Mouse (Mus musculus) spleen, adult 2 months (tissue): ENCODE data around the gene Epha4. TPM values are rescaled to one million over a fixed set of nuclear protein-coding genes. Genes with fewer than 3 reads are reported as not detected.

Experiments
- DNase-seq, 2 experiments: peaks; one replicate each; pipeline versions ENCODE4 v3.0.0 to v3.0.0-alpha.2; 2012 to 2021; ENCODE audit warnings: low spot score in 2 of 2, low read depth in 1 of 2
- H3K27ac ChIP-seq: fragments of 200-500 bp; 2 replicates; pipeline ENCODE4 v1.5.1; 2012; ENCODE audit warnings: low read length, inconsistent platforms; ENCODE audit not compliant: insufficient read depth
- H3K27me3 ChIP-seq: fragments of 200-500 bp; 2 replicates; pipeline ENCODE4 v1.6.1; 2012; ENCODE audit warnings: mild to moderate bottlenecking, moderate library complexity, low read length, inconsistent platforms; ENCODE audit not compliant: control insufficient read depth, insufficient read depth
- H3K36me3 ChIP-seq: fragments of 200-500 bp; 2 replicates; pipeline ENCODE4 v1.6.1; 2012; ENCODE audit warnings: mild to moderate bottlenecking, low read length, inconsistent platforms; ENCODE audit not compliant: control insufficient read depth, insufficient read depth
- H3K4me1 ChIP-seq: fragments of 200-500 bp; 2 replicates; pipeline ENCODE4 v1.6.1; 2011; ENCODE audit warnings: inconsistent platforms; ENCODE audit not compliant: control insufficient read depth, insufficient read depth, insufficient read length
- H3K4me3 ChIP-seq: fragments of 200-500 bp; 2 replicates; pipeline ENCODE4 v1.5.1; 2011; ENCODE audit warnings: mild to moderate bottlenecking, inconsistent platforms; ENCODE audit not compliant: insufficient read depth, insufficient read length; ENCODE audit errors: extremely low read depth
- CTCF ChIP-seq: fragments of 200-500 bp; IDR thresholded peaks from 2 replicates; pipeline ENCODE4 v1.5.1; 2011; ENCODE audit warnings: mild to moderate bottlenecking, inconsistent platforms; ENCODE audit not compliant: insufficient read depth, insufficient read length, insufficient replicate concordance; ENCODE audit errors: extremely low read depth
- POLR2A ChIP-seq: fragments of 200-500 bp; IDR thresholded peaks from 2 replicates; pipeline ENCODE4 v1.6.1; 2011; ENCODE audit warnings: low read depth, low read length, inconsistent platforms
- WGBS: fragments of 180-500 bp; shearing (Covaris S2); methylation state at CpG from one replicate; pipeline ENCODE4 v1.1.7; 2018; 5-methylcytosine and 5-hydroxymethylcytosine counted together
- polyA plus RNA-seq: library from polyadenylated mRNA; depleted of rRNA; stranded (reverse); fragments of >200 nt; gene quantifications from 2 replicates; pipeline ENCODE4 v1.2.3, GENCODE M21; 2012

Gene Epha4
- polyA plus RNA-seq, 1 experiment: 0.36 TPM

DNA sequence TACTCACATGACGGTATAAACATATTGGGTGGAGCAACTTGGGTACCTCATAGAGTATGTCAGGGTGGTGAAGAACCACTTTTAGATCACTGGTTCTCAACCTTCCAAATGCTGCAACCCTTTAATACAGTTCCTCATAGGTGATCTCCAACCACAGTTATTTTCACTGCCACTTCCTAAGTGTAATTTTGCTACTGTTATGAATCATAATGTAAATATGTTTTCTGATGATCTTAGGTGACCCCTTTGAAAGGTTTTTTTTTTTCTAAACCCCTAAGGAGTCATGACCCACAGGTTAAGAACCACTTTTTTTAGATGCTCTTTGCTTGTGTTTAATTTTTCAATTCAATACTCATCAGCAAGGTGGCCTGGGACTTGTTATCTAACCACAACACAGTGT is 151.0 kb downstream of the Epha4 start:
- no peak overlapping the region for H3K4me3 ChIP-seq
- WGBS: 79% methylated on average over 1 of the region's 1 CpGs
- no peak for DNase-seq
- H3K27ac ChIP-seq: no peak overlapping the region
- TF ChIP-seq POLR2A (no peak), CTCF (no peak)
- no peaks in the 10 kb centered on the region for H3K4me1 ChIP-seq
- H3K36me3 ChIP-seq: no peaks in the 10 kb centered on the region
- no peaks in the 10 kb centered on the region for H3K27me3 ChIP-seq

- Histone ChIP-seq H3K4me1 (no peaks in the 10 kb centered on the region), H3K27ac (no peak overlapping the region), H3K4me3 (no peak overlapping the region), H3K36me3 (no peaks in the 10 kb centered on the region), H3K27me3 (no peaks in the 10 kb centered on the region)
- DNase-seq: no peak
- TF ChIP-seq POLR2A: no peak
- TF ChIP-seq CTCF: no peak
- WGBS: 92% methylated on average over 4 of the region's 4 CpGs
Measured at GRCm38 (mm10) chr1:77346459-77346858, 168.4 kb downstream of the Epha4 start.

DNA sequence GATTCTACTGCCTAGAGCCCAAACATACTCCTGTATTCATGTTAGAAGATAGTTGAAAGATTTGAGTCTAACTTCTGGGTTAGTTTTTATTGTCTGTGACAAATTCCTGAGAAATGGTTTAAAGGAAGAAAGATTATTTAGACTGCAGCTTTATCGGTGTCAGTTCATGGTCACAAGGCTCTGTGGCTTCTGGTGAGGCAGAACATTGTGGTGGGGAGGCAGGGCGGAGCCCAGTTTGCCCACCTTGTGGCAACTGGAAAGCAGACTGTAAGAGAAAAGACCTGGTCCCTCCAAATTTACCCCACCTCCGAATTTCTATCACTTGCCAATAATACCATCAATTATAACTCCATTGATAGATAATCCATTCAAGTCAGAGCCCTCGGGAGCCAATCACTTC is 171.1 kb downstream of the Epha4 start:
- no peak for TF ChIP-seq POLR2A
- TF ChIP-seq CTCF: no peak
- Histone ChIP-seq H3K4me1 (no peaks in the 10 kb centered on the region), H3K27me3 (no peaks in the 10 kb centered on the region), H3K27ac (no peak overlapping the region), H3K36me3 (no peaks in the 10 kb centered on the region), H3K4me3 (no peak overlapping the region)
- no peak for DNase-seq
- WGBS: 81% methylated on average over 4 of the region's 4 CpGs

GRCm38 (mm10) chr1:77339701-77340100 is 175.2 kb downstream of the Epha4 start:
- Histone ChIP-seq H3K27ac (no peak overlapping the region), H3K4me1 (no peaks in the 10 kb centered on the region), H3K27me3 (no peaks in the 10 kb centered on the region), H3K4me3 (no peak overlapping the region), H3K36me3 (no peaks in the 10 kb centered on the region)
- TF ChIP-seq POLR2A: no peak
- TF ChIP-seq CTCF: no peak
- no peak for DNase-seq
- 78% methylated on average over 5 of the region's 5 CpGs for WGBS

DNA sequence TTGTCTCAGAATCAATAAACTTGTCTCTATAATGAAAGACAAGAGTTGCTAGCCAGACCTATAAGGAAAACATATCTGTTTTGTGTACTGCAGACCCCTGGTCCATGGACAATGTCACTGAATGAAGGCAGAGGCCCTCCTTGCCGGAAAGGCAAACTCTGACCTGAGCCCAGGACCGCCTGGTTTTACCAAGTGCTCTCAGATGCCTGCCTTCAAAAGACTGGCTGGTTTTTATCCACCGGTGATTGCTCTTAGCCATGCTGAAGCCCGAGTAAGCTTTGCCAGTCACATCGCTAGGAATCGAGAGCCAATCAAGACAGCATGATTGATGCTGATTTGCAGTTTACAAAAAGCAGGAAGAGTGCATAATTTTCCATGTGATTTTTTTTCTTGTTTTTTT is 176.5 kb downstream of the Epha4 start:
- H3K27me3 ChIP-seq: no peaks in the 10 kb centered on the region
- WGBS: 77% methylated on average over 6 of the region's 6 CpGs
- no peaks in the 10 kb centered on the region for H3K36me3 ChIP-seq
- no peak overlapping the region for H3K4me3 ChIP-seq
- no peak overlapping the region for H3K27ac ChIP-seq
- DNase-seq: no peak
- H3K4me1 ChIP-seq: no peaks in the 10 kb centered on the region
- TF ChIP-seq POLR2A (no peak), CTCF (no peak)

DNA sequence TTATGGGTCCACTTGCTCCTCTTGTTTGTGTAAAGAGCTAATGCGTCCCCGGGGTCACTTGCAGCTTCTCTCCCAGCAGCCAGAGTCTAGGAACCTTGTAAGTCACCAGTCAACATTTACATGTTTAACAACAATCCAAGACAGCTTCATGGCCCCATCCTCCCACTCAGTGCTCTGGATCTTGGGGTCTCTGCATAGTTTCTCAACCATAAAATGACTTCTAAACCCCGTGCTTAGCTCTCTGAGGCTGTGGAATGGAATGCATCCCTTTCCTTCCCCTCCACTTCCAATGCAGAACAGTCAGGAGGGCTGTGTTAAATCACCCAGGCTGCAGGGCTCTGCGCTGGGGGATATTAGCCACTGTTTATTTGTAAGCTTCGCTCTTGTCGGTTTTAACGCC is 178.0 kb downstream of the Epha4 start:
- H3K27ac ChIP-seq: no peak overlapping the region
- no peaks in the 10 kb centered on the region for H3K4me1 ChIP-seq
- no peak for DNase-seq
- WGBS: 83% methylated on average over 7 of the region's 7 CpGs
- H3K36me3 ChIP-seq: no peaks in the 10 kb centered on the region
- TF ChIP-seq CTCF (no peak), POLR2A (no peak)
- H3K27me3 ChIP-seq: no peaks in the 10 kb centered on the region
- no peak overlapping the region for H3K4me3 ChIP-seq

- Histone ChIP-seq H3K4me1 (no peaks in the 10 kb centered on the region), H3K36me3 (no peaks in the 10 kb centered on the region), H3K27ac (no peak overlapping the region), H3K27me3 (no peaks in the 10 kb centered on the region), H3K4me3 (no peak overlapping the region)
- WGBS: 91% methylated on average over 4 of the region's 4 CpGs
- no peak for DNase-seq
- TF ChIP-seq POLR2A (no peak), CTCF (no peak)
Measured at GRCm38 (mm10) chr1:77318597-77319127, 196.2 kb downstream of the Epha4 start.
